Mouse (Mus musculus): ENCODE measurements around the gene Nemf. TPM values are rescaled to one million over a fixed set of nuclear protein-coding genes. Genes with fewer than 3 reads are reported as not detected.

The Nemf gene
- total RNA-seq, 2 experiments from 2014 or later: 50.0 to 50.2 TPM

GRCm38 (mm10) chr12:69333547-69333946 is 23.4 kb downstream of the Nemf start:
- peak in 1 of 2 experiments; percentile 22 for DNase-seq (ENCODE audit: low spot score in 2 of 2)
- H3K4me3 ChIP-seq: no peak overlapping the region
- peak; percentile 78 for TF ChIP-seq CTCF (conservative IDR thresholded peaks at IDR 0.05)

GRCm38 (mm10) chr12:69332147-69332546 is 24.8 kb downstream of the Nemf start:
- H3K4me3 ChIP-seq: no peak overlapping the region

More at GRCm38 (mm10) chr12:69333547-69333946, 23.4 kb downstream of the Nemf start:
- H3K27ac ChIP-seq: no peak overlapping the region

GRCm38 (mm10) chr12:69331187-69331586 is 25.8 kb downstream of the Nemf start:
- TF ChIP-seq CTCF (conservative IDR thresholded peaks at IDR 0.05): no peak
- no peak for DNase-seq (ENCODE audit: low spot score in 2 of 2)
- Histone ChIP-seq H3K4me3 (no peak overlapping the region), H3K27ac (no peak overlapping the region)

More at GRCm38 (mm10) chr12:69332147-69332546, 24.8 kb downstream of the Nemf start:
- no peak for TF ChIP-seq CTCF (conservative IDR thresholded peaks at IDR 0.05)
- DNase-seq (ENCODE audit: low spot score in 2 of 2): no peak
- H3K27ac ChIP-seq: no peak overlapping the region

- no peak for TF ChIP-seq CTCF (conservative IDR thresholded peaks at IDR 0.05)
- no peak for DNase-seq (ENCODE audit: low spot score in 2 of 2)
Observed at GRCm38 (mm10) chr12:69318431-69318830, 38.5 kb downstream of the Nemf start.

GRCm38 (mm10) chr12:69309659-69310058 is 47.3 kb downstream of the Nemf start:
- DNase-seq (ENCODE audit: low spot score in 2 of 2): no peak
- H3K4me3 ChIP-seq: no peak overlapping the region
- no peak for TF ChIP-seq CTCF (conservative IDR thresholded peaks at IDR 0.05)
- no peak overlapping the region for H3K27ac ChIP-seq

More at GRCm38 (mm10) chr12:69318431-69318830, 38.5 kb downstream of the Nemf start:
- H3K27ac ChIP-seq: no peak overlapping the region
- no peak overlapping the region for H3K4me3 ChIP-seq

GRCm38 (mm10) chr12:69306333-69306732 is 50.6 kb downstream of the Nemf start:
- H3K27ac ChIP-seq: no peak overlapping the region
- TF ChIP-seq CTCF (conservative IDR thresholded peaks at IDR 0.05): no peak
- H3K4me3 ChIP-seq: no peak overlapping the region
- DNase-seq (ENCODE audit: low spot score in 2 of 2): no peak

GRCm38 (mm10) chr12:69304051-69304450 is 52.9 kb downstream of the Nemf start:
- no peak for TF ChIP-seq CTCF (conservative IDR thresholded peaks at IDR 0.05)
- no peak overlapping the region for H3K27ac ChIP-seq
- no peak overlapping the region for H3K4me3 ChIP-seq
- DNase-seq (ENCODE audit: low spot score in 2 of 2): no peak

- TF ChIP-seq CTCF (conservative IDR thresholded peaks at IDR 0.05): no peak
Observed at GRCm38 (mm10) chr12:69302171-69302570, 54.8 kb downstream of the Nemf start.

GRCm38 (mm10) chr12:69300391-69300790 is 56.6 kb downstream of the Nemf start:
- DNase-seq (ENCODE audit: low spot score in 2 of 2): no peak
- no peak for TF ChIP-seq CTCF (conservative IDR thresholded peaks at IDR 0.05)

More at GRCm38 (mm10) chr12:69302171-69302570, 54.8 kb downstream of the Nemf start:
- no peak for DNase-seq (ENCODE audit: low spot score in 2 of 2)
- Histone ChIP-seq H3K4me3 (no peak overlapping the region), H3K27ac (no peak overlapping the region)

GRCm38 (mm10) chr12:69299831-69300230 is 57.1 kb downstream of the Nemf start:
- TF ChIP-seq CTCF (conservative IDR thresholded peaks at IDR 0.05): no peak
- H3K4me3 ChIP-seq: no peak overlapping the region
- no peak overlapping the region for H3K27ac ChIP-seq
- no peak for DNase-seq (ENCODE audit: low spot score in 2 of 2)

More at GRCm38 (mm10) chr12:69300391-69300790, 56.6 kb downstream of the Nemf start:
- no peak overlapping the region for H3K27ac ChIP-seq
- no peak overlapping the region for H3K4me3 ChIP-seq

- no peak for DNase-seq (ENCODE audit: low spot score in 2 of 2)
- Histone ChIP-seq H3K27ac (no peak overlapping the region; the same call in 1 of the 2 replicates), H3K4me3 (no peak overlapping the region)
- TF ChIP-seq CTCF (conservative IDR thresholded peaks at IDR 0.05): no peak
Observed at GRCm38 (mm10) chr12:69299231-69299630, 57.7 kb downstream of the Nemf start.

- no peak for DNase-seq (ENCODE audit: low spot score in 2 of 2)
- no peak overlapping the region for H3K27ac ChIP-seq
- TF ChIP-seq CTCF (conservative IDR thresholded peaks at IDR 0.05): peak; percentile 24; the same call in 1 of the 2 replicates
- H3K4me3 ChIP-seq: no peak overlapping the region
Observed at GRCm38 (mm10) chr12:69298281-69298680, 58.7 kb downstream of the Nemf start.

- peak overlapping the region; percentile 96 for H3K4me3 ChIP-seq
- peak overlapping the region; percentile 96 for H3K27ac ChIP-seq
- TF ChIP-seq CTCF (conservative IDR thresholded peaks at IDR 0.05): no peak
- DNase-seq (ENCODE audit: low spot score in 2 of 2): no peak
Observed at GRCm38 (mm10) chr12:69297411-69298150, 59.4 kb downstream of the Nemf start.
